Mouse (Mus musculus): ENCODE measurements at regions not wholly inside any gene's neighbourhood (a gene's known extent, or its start where the extent isn't known, plus 50 kb on each side); places are given as distances from the start of the nearest gene placed in this dataset.

GRCm38 (mm10) chr12:38928786-38929351 is 149.7 kb downstream of the Etv1 start:
- peak; percentile 55 for DNase-seq (ENCODE audit: low spot score)

GRCm38 (mm10) chr12:38929644-38930043 is 150.5 kb downstream of the Etv1 start:
- TF ChIP-seq POLR2A (IDR thresholded peaks at IDR 0.05; ENCODE audit: borderline replicate concordance, extremely low read depth, insufficient read depth, insufficient read length), result no peak
- Histone ChIP-seq H3K4me3 (replicated peaks; ENCODE audit: low read length) (no peak overlapping the region), H3K9me3 (ENCODE audit: control insufficient read depth, low read length) (no peaks in the 10 kb centered on the region), H3K36me3 (ENCODE audit: control insufficient read depth, insufficient read depth, low read length) (no peaks in the 10 kb centered on the region), H3K27ac (replicated peaks; ENCODE audit: low read depth, low read length) (no peak overlapping the region), H3K27me3 (ENCODE audit: control insufficient read depth, insufficient read depth, low read length) (no peaks in the 10 kb centered on the region), H3K4me2 (replicated peaks; ENCODE audit: low read depth, low read length, severe bottlenecking) (no peak overlapping the region), H3K9ac (ENCODE audit: low read depth, low read length, severe bottlenecking) (no peak overlapping the region), H3K4me1 (ENCODE audit: control insufficient read depth, insufficient read depth, low read length) (no peaks in the 10 kb centered on the region)
- WGBS, result 41% methylated on average over 1 of the region's 1 CpGs
- DNase-seq (ENCODE audit: low spot score) (no peak), ATAC-seq (ENCODE audit: low FRiP score, low read depth) (no peak)

More at GRCm38 (mm10) chr12:38928786-38929351, 149.7 kb downstream of the Etv1 start:
- Histone ChIP-seq H3K36me3 (ENCODE audit: control insufficient read depth, insufficient read depth, low read length) (no peaks in the 10 kb centered on the region), H3K9ac (ENCODE audit: low read depth, low read length, severe bottlenecking) (no peak overlapping the region), H3K9me3 (ENCODE audit: control insufficient read depth, low read length) (no peaks in the 10 kb centered on the region), H3K4me3 (replicated peaks; ENCODE audit: low read length) (no peak overlapping the region), H3K4me1 (ENCODE audit: control insufficient read depth, insufficient read depth, low read length) (no peaks in the 10 kb centered on the region), H3K27ac (replicated peaks; ENCODE audit: low read depth, low read length) (peak overlapping the region; percentile 52), H3K4me2 (replicated peaks; ENCODE audit: low read depth, low read length, severe bottlenecking) (peak overlapping the region; percentile 35), H3K27me3 (ENCODE audit: control insufficient read depth, insufficient read depth, low read length) (no peaks in the 10 kb centered on the region)
- peak; percentile 77 for ATAC-seq (ENCODE audit: low FRiP score, low read depth)
- no peak for TF ChIP-seq POLR2A (IDR thresholded peaks at IDR 0.05; ENCODE audit: borderline replicate concordance, extremely low read depth, insufficient read depth, insufficient read length)
- WGBS, result 23% methylated on average over 11 of the region's 11 CpGs

- WGBS, result 85% methylated on average over 2 of the region's 2 CpGs
- Histone ChIP-seq H3K9me3 (ENCODE audit: control insufficient read depth, low read length) (no peaks in the 10 kb centered on the region), H3K4me1 (ENCODE audit: control insufficient read depth, insufficient read depth, low read length) (no peaks in the 10 kb centered on the region), H3K36me3 (ENCODE audit: control insufficient read depth, insufficient read depth, low read length) (no peaks in the 10 kb centered on the region), H3K9ac (ENCODE audit: low read depth, low read length, severe bottlenecking) (no peak overlapping the region), H3K27me3 (ENCODE audit: control insufficient read depth, insufficient read depth, low read length) (no peaks in the 10 kb centered on the region), H3K4me2 (replicated peaks; ENCODE audit: low read depth, low read length, severe bottlenecking) (no peak overlapping the region), H3K27ac (replicated peaks; ENCODE audit: low read depth, low read length) (no peak overlapping the region), H3K4me3 (replicated peaks; ENCODE audit: low read length) (no peak overlapping the region)
- ATAC-seq (ENCODE audit: low FRiP score, low read depth) (no peak), DNase-seq (ENCODE audit: low spot score) (no peak)
- TF ChIP-seq POLR2A (IDR thresholded peaks at IDR 0.05; ENCODE audit: borderline replicate concordance, extremely low read depth, insufficient read depth, insufficient read length), result no peak
Observed at GRCm38 (mm10) chr12:38931769-38932168, 152.6 kb downstream of the Etv1 start.

GRCm38 (mm10) chr12:38959605-38960004 is 180.4 kb downstream of the Etv1 start:
- ATAC-seq (ENCODE audit: low FRiP score, low read depth), result no peak
- Histone ChIP-seq H3K4me1 (ENCODE audit: control insufficient read depth, insufficient read depth, low read length) (no peaks in the 10 kb centered on the region), H3K9ac (ENCODE audit: low read depth, low read length, severe bottlenecking) (no peak overlapping the region), H3K4me2 (replicated peaks; ENCODE audit: low read depth, low read length, severe bottlenecking) (no peak overlapping the region), H3K4me3 (replicated peaks; ENCODE audit: low read length) (no peak overlapping the region), H3K27me3 (ENCODE audit: control insufficient read depth, insufficient read depth, low read length) (no peaks in the 10 kb centered on the region), H3K27ac (replicated peaks; ENCODE audit: low read depth, low read length) (no peak overlapping the region), H3K9me3 (ENCODE audit: control insufficient read depth, low read length) (no peaks in the 10 kb centered on the region), H3K36me3 (ENCODE audit: control insufficient read depth, insufficient read depth, low read length) (no peaks in the 10 kb centered on the region)
- WGBS, result 48% methylated on average over 1 of the region's 1 CpGs
- no peak for DNase-seq (ENCODE audit: low spot score)
- TF ChIP-seq POLR2A (IDR thresholded peaks at IDR 0.05; ENCODE audit: borderline replicate concordance, extremely low read depth, insufficient read depth, insufficient read length), result no peak

GRCm38 (mm10) chr12:38962302-38962701 is 183.1 kb downstream of the Etv1 start:
- Histone ChIP-seq H3K27ac (replicated peaks; ENCODE audit: low read depth, low read length) (no peak overlapping the region), H3K9me3 (ENCODE audit: control insufficient read depth, low read length) (no peaks in the 10 kb centered on the region)
- ATAC-seq (ENCODE audit: low FRiP score, low read depth), result no peak

GRCm38 (mm10) chr12:38970347-38970746 is 191.2 kb downstream of the Etv1 start:
- no peaks in the 10 kb centered on the region for H3K27me3 ChIP-seq (ENCODE audit: control insufficient read depth, insufficient read depth, low read length)
- TF ChIP-seq POLR2A (IDR thresholded peaks at IDR 0.05; ENCODE audit: borderline replicate concordance, extremely low read depth, insufficient read depth, insufficient read length), result no peak
- no peak overlapping the region for H3K4me2 ChIP-seq (replicated peaks; ENCODE audit: low read depth, low read length, severe bottlenecking)
- 56% methylated on average over 2 of the region's 2 CpGs for WGBS
- no peaks in the 10 kb centered on the region for H3K4me1 ChIP-seq (ENCODE audit: control insufficient read depth, insufficient read depth, low read length)
- no peaks in the 10 kb centered on the region for H3K36me3 ChIP-seq (ENCODE audit: control insufficient read depth, insufficient read depth, low read length)
- no peak overlapping the region for H3K27ac ChIP-seq (replicated peaks; ENCODE audit: low read depth, low read length)
- H3K9me3 ChIP-seq (ENCODE audit: control insufficient read depth, low read length), result no peaks in the 10 kb centered on the region
- H3K4me3 ChIP-seq (replicated peaks; ENCODE audit: low read length), result no peak overlapping the region
- no peak for DNase-seq (ENCODE audit: low spot score)
- no peak overlapping the region for H3K9ac ChIP-seq (ENCODE audit: low read depth, low read length, severe bottlenecking)
- ATAC-seq (ENCODE audit: low FRiP score, low read depth), result no peak

More at GRCm38 (mm10) chr12:38962302-38962701, 183.1 kb downstream of the Etv1 start:
- H3K4me1 ChIP-seq (ENCODE audit: control insufficient read depth, insufficient read depth, low read length), result no peaks in the 10 kb centered on the region
- DNase-seq (ENCODE audit: low spot score), result no peak
- no peaks in the 10 kb centered on the region for H3K27me3 ChIP-seq (ENCODE audit: control insufficient read depth, insufficient read depth, low read length)
- TF ChIP-seq POLR2A (IDR thresholded peaks at IDR 0.05; ENCODE audit: borderline replicate concordance, extremely low read depth, insufficient read depth, insufficient read length), result no peak
- H3K4me2 ChIP-seq (replicated peaks; ENCODE audit: low read depth, low read length, severe bottlenecking), result no peak overlapping the region
- H3K4me3 ChIP-seq (replicated peaks; ENCODE audit: low read length), result no peak overlapping the region
- H3K9ac ChIP-seq (ENCODE audit: low read depth, low read length, severe bottlenecking), result no peak overlapping the region
- no peaks in the 10 kb centered on the region for H3K36me3 ChIP-seq (ENCODE audit: control insufficient read depth, insufficient read depth, low read length)

All from limb, embryonic 14.5 days (tissue).